Mouse (Mus musculus): ENCODE results near the gene Sarnp. TPM values are rescaled to one million over a fixed set of nuclear protein-coding genes. Genes with fewer than 3 reads are reported as not detected.
A peak's percentile ranks its signal among the peaks of the same experiment; 100 is the strongest.

Sarnp gene
- polyA plus RNA-seq, 1 experiment from 2014 or later: 168 TPM

DNA sequence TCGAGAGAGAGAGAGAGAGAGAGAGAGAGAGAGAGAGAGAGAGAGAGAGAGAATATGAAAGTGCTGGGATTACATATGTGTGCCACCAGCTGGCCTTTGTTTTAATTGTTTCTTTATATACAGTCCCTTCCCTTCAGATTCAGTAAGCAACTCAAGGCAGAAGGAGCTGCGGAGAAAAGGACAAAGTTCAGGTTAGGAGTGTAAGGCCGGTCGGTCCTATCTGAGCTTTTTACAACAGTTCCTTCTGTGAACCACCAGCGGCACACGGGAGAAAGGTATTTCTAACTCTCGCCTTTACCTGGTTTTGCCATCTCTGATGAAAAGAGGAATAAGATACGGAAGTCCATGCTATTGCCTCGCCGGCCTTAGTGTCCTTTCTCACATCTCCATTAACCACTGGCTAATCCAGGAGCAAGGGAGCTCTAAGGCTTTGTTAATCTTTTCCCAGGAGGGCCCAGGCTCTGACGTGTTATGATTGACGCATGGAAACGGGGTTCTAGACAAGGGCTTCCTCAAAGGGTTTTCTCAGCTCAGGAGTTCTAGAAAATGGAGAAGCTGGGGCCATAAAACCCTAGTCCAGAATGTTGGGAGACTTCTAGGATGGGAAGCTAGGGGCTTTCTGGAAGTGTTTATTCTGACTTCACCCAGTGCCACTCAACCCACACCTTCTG lies 91.8 kb downstream of the Sarnp start:
- ATAC-seq (replicated peaks; ENCODE audit: insufficient number of reproducible peaks, insufficient read depth, low FRiP score, low read depth): 0 out of 2 replicates have a peak, but pooled peaks have one; percentile 3
- peak overlapping the region; percentile 97 for H3K4me3 ChIP-seq
- peak overlapping the region; percentile 97 for H3K9ac ChIP-seq
- peaks cover 10% of the 10 kb centered on the region for H3K36me3 ChIP-seq
- H3K27ac ChIP-seq: peak overlapping the region; percentile 97
- WGBS: 61% methylated on average over 13 of the region's 13 CpGs
- H3K9me3 ChIP-seq (replicated peaks): no peaks in the 10 kb centered on the region
- no peaks in the 10 kb centered on the region for H3K27me3 ChIP-seq
- H3K4me1 ChIP-seq (replicated peaks): peaks cover 31% of the 10 kb centered on the region
- peak overlapping the region; percentile 78 for H3K4me2 ChIP-seq

GRCm38 (mm10) chr10:128909567-128910028 lies 92.5 kb downstream of the Sarnp start:
- Histone ChIP-seq H3K4me1 (replicated peaks) (peaks cover 32% of the 10 kb centered on the region), H3K27ac (peak overlapping the region; percentile 97), H3K4me3 (peak overlapping the region; percentile 97), H3K36me3 (peaks cover 17% of the 10 kb centered on the region), H3K9ac (peak overlapping the region; percentile 97), H3K9me3 (replicated peaks) (no peaks in the 10 kb centered on the region), H3K4me2 (peak overlapping the region; percentile 78), H3K27me3 (no peaks in the 10 kb centered on the region)
- peak; percentile 90 for ATAC-seq (replicated peaks; ENCODE audit: insufficient number of reproducible peaks, insufficient read depth, low FRiP score, low read depth)
- under 1% methylated on average over 33 of the region's 41 CpGs for WGBS

DNA sequence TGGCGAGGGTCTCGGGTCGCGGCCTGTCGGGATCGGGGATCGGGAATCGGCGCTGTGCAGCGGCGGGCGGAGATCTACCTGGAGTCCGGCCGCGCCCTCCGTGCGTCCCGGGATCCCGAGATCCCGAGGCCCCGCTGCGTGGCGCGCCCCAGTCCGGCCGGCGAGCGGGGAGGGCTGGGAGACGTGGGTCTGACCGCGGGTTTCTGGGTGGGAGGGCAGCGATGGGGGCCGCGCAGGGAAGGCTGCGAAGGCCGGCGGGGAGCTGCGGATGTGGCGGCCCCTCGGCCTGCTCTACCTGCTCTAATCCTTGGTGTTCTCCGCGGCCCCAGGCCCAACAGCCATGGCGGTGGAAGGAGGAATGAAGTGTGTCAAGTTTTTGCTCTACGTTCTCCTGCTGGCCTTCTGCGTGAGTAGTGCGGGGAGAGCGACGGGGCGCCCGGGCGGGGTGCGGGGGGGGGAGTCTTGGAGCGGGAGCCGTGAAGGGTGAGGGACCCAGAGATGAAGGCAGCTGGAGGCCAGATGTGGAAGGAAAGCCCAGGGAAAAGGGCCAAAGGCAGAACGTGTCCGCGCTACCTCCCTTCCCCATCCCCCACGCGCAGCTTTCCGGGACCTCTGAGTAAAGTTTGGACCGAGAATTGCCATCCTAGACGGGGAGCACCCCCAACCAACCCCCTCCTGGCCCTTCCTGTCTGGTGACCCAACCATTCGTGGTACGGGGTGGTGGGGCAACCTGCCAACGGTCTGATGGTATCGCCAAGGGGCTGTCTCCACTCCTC lies 93.1 kb downstream of the Sarnp start:
- peaks cover 18% of the 10 kb centered on the region for H3K36me3 ChIP-seq
- peaks cover 32% of the 10 kb centered on the region for H3K4me1 ChIP-seq (replicated peaks)
- WGBS: under 1% methylated on average over 64 of the region's 66 CpGs
- peak overlapping the region; percentile 97 for H3K27ac ChIP-seq
- peak; percentile 39 for ATAC-seq (replicated peaks; ENCODE audit: insufficient number of reproducible peaks, insufficient read depth, low FRiP score, low read depth)
- no peaks in the 10 kb centered on the region for H3K27me3 ChIP-seq
- H3K4me3 ChIP-seq: peak overlapping the region; percentile 97
- peak overlapping the region; percentile 97 for H3K9ac ChIP-seq
- peak overlapping the region; percentile 78 for H3K4me2 ChIP-seq
- H3K9me3 ChIP-seq (replicated peaks): no peaks in the 10 kb centered on the region

- Histone ChIP-seq H3K36me3 (peaks cover 23% of the 10 kb centered on the region), H3K4me1 (replicated peaks) (peaks cover 32% of the 10 kb centered on the region), H3K27ac (no peak overlapping the region), H3K9ac (no peak overlapping the region), H3K27me3 (no peaks in the 10 kb centered on the region), H3K9me3 (replicated peaks) (no peaks in the 10 kb centered on the region), H3K4me3 (peak overlapping the region; percentile 97), H3K4me2 (peak overlapping the region; percentile 78)
- 78% methylated on average over 6 of the region's 6 CpGs for WGBS
- ATAC-seq (replicated peaks; ENCODE audit: insufficient number of reproducible peaks, insufficient read depth, low FRiP score, low read depth): no peak
Measured at GRCm38 (mm10) chr10:128911430-128911829, 94.3 kb downstream of the Sarnp start.

GRCm38 (mm10) chr10:128912268-128912667 lies 95.1 kb downstream of the Sarnp start:
- ATAC-seq (replicated peaks; ENCODE audit: insufficient number of reproducible peaks, insufficient read depth, low FRiP score, low read depth): no peak
- Histone ChIP-seq H3K4me1 (replicated peaks) (peaks cover 32% of the 10 kb centered on the region), H3K36me3 (peaks cover 31% of the 10 kb centered on the region), H3K4me3 (no peak overlapping the region), H3K9me3 (replicated peaks) (no peaks in the 10 kb centered on the region), H3K27me3 (no peaks in the 10 kb centered on the region), H3K27ac (no peak overlapping the region), H3K4me2 (no peak overlapping the region), H3K9ac (no peak overlapping the region)
- WGBS: 85% methylated on average over 4 of the region's 4 CpGs

DNA sequence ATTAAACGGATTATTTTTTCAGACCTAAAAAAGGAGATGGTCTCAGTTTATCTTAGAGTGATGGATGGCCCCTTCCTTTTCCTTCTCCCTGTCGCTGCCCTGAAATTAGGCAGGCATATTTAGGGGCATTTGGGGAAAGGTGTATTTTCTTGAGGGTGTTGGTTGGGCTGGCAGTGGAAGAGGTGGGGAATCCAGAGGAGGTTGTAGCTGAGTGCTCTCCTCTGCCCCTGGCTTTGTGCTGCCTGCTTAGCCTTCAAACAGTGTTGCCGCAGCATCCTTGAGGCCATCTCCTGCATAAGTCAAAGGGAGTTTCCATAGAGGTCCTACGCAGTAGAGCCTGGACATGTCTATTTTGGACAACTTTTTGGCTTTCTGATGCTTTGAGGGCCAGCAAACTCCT lies 95.7 kb downstream of the Sarnp start:
- Histone ChIP-seq H3K4me3 (no peak overlapping the region), H3K4me2 (no peak overlapping the region), H3K27ac (peak overlapping the region; percentile 27), H3K27me3 (no peaks in the 10 kb centered on the region), H3K9me3 (replicated peaks) (no peaks in the 10 kb centered on the region), H3K9ac (no peak overlapping the region), H3K36me3 (peaks cover 36% of the 10 kb centered on the region), H3K4me1 (replicated peaks) (peaks cover 32% of the 10 kb centered on the region)
- no peak for ATAC-seq (replicated peaks; ENCODE audit: insufficient number of reproducible peaks, insufficient read depth, low FRiP score, low read depth)
- WGBS: 72% methylated on average over 4 of the region's 4 CpGs

- 6% methylated on average over 5 of the region's 5 CpGs for WGBS
- no peak overlapping the region for H3K9ac ChIP-seq
- no peaks in the 10 kb centered on the region for H3K9me3 ChIP-seq (replicated peaks)
- H3K4me2 ChIP-seq: no peak overlapping the region
- H3K4me3 ChIP-seq: no peak overlapping the region
- H3K4me1 ChIP-seq (replicated peaks): peaks cover 33% of the 10 kb centered on the region
- H3K27me3 ChIP-seq: no peaks in the 10 kb centered on the region
- H3K27ac ChIP-seq: peak overlapping the region; percentile 27
- H3K36me3 ChIP-seq: peaks cover 38% of the 10 kb centered on the region
- no peak for ATAC-seq (replicated peaks; ENCODE audit: insufficient number of reproducible peaks, insufficient read depth, low FRiP score, low read depth)
Measured at GRCm38 (mm10) chr10:128913219-128913618, 96.1 kb downstream of the Sarnp start.

GRCm38 (mm10) chr10:128913696-128914095 lies 96.6 kb downstream of the Sarnp start:
- 84% methylated on average over 12 of the region's 12 CpGs for WGBS
- Histone ChIP-seq H3K27ac (no peak overlapping the region), H3K27me3 (no peaks in the 10 kb centered on the region), H3K4me3 (no peak overlapping the region), H3K9me3 (replicated peaks) (no peaks in the 10 kb centered on the region), H3K4me2 (no peak overlapping the region), H3K4me1 (replicated peaks) (peaks cover 34% of the 10 kb centered on the region), H3K36me3 (peaks cover 38% of the 10 kb centered on the region), H3K9ac (no peak overlapping the region)
- no peak for ATAC-seq (replicated peaks; ENCODE audit: insufficient number of reproducible peaks, insufficient read depth, low FRiP score, low read depth)

DNA sequence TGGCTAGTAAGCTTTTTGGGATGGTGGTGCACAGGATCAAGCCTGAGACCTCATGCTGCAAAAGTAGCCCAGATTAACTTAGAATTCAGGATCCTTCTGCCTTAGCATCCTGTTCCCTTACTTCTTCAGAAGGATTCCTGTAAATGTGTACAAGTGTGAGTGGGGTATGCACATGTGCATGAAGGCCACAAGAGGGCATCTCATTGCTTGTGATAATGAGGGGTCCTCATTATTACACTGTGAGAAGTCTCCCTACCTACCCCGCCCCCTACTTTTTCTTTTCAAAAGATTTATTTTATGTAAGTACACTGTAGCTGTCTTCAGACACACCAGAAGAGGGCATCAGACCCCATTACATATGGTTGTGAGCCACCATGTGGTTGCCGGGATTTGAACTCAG lies 98.4 kb downstream of the Sarnp start:
- no peak overlapping the region for H3K27ac ChIP-seq
- no peak overlapping the region for H3K9ac ChIP-seq
- peaks cover 37% of the 10 kb centered on the region for H3K4me1 ChIP-seq (replicated peaks)
- H3K4me3 ChIP-seq: no peak overlapping the region
- H3K9me3 ChIP-seq (replicated peaks): no peaks in the 10 kb centered on the region
- no peaks in the 10 kb centered on the region for H3K27me3 ChIP-seq
- WGBS: 78% methylated on average over 2 of the region's 2 CpGs
- H3K36me3 ChIP-seq: peaks cover 38% of the 10 kb centered on the region
- ATAC-seq (replicated peaks; ENCODE audit: insufficient number of reproducible peaks, insufficient read depth, low FRiP score, low read depth): no peak
- H3K4me2 ChIP-seq: no peak overlapping the region

DNA sequence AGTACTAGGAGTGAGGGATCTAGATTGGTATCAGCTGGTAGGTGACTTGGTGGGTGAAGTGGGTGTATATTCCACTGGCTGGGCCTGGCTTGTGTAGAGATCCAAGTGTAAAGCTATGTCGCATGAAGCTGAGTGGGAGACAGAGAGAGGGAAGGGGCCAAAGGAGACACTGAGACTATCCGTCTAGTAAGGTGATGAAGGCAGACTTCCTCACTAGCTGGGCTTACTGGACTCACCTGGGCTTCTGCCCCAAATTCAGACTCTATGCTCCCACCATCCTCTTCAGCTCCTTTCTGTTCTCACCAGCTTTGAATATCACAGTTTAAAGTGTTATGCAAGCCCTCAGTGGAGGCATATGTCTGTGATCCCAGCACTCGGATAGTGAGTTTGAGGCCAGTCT lies 99.5 kb downstream of the Sarnp start:
- Histone ChIP-seq H3K4me1 (replicated peaks) (peaks cover 37% of the 10 kb centered on the region), H3K4me2 (no peak overlapping the region), H3K4me3 (no peak overlapping the region), H3K9ac (no peak overlapping the region), H3K27me3 (no peaks in the 10 kb centered on the region), H3K36me3 (peaks cover 38% of the 10 kb centered on the region), H3K9me3 (replicated peaks) (no peaks in the 10 kb centered on the region), H3K27ac (no peak overlapping the region)
- ATAC-seq (replicated peaks; ENCODE audit: insufficient number of reproducible peaks, insufficient read depth, low FRiP score, low read depth): no peak
- WGBS: 88% methylated on average over 3 of the region's 3 CpGs

GRCm38 (mm10) chr10:128917400-128917799 lies 100.3 kb downstream of the Sarnp start:
- 87% methylated on average over 6 of the region's 6 CpGs for WGBS
- Histone ChIP-seq H3K4me2 (no peak overlapping the region), H3K36me3 (peaks cover 34% of the 10 kb centered on the region), H3K4me3 (no peak overlapping the region), H3K9me3 (replicated peaks) (no peaks in the 10 kb centered on the region), H3K4me1 (replicated peaks) (peaks cover 43% of the 10 kb centered on the region), H3K9ac (no peak overlapping the region), H3K27ac (no peak overlapping the region), H3K27me3 (no peaks in the 10 kb centered on the region)
- ATAC-seq (replicated peaks; ENCODE audit: insufficient number of reproducible peaks, insufficient read depth, low FRiP score, low read depth): no peak
